Mouse (Mus musculus) duodenum, adult 2 months (tissue): ENCODE data around the gene Tcaf1. TPM values are rescaled to one million over a fixed set of nuclear protein-coding genes. Genes with fewer than 3 reads are reported as not detected.

Experiments used
- polyA plus RNA-seq: library from polyadenylated mRNA; depleted of rRNA; stranded (reverse); fragments of >200 nt; gene quantifications from 2 replicates; pipeline ENCODE4 v1.2.3, GENCODE M21; 2012; ENCODE audit warnings: low replicate concordance; rRNA removed

Tcaf1 gene
- 1.9 and 3.2 TPM in 2 replicates for polyA plus RNA-seq

DNA sequence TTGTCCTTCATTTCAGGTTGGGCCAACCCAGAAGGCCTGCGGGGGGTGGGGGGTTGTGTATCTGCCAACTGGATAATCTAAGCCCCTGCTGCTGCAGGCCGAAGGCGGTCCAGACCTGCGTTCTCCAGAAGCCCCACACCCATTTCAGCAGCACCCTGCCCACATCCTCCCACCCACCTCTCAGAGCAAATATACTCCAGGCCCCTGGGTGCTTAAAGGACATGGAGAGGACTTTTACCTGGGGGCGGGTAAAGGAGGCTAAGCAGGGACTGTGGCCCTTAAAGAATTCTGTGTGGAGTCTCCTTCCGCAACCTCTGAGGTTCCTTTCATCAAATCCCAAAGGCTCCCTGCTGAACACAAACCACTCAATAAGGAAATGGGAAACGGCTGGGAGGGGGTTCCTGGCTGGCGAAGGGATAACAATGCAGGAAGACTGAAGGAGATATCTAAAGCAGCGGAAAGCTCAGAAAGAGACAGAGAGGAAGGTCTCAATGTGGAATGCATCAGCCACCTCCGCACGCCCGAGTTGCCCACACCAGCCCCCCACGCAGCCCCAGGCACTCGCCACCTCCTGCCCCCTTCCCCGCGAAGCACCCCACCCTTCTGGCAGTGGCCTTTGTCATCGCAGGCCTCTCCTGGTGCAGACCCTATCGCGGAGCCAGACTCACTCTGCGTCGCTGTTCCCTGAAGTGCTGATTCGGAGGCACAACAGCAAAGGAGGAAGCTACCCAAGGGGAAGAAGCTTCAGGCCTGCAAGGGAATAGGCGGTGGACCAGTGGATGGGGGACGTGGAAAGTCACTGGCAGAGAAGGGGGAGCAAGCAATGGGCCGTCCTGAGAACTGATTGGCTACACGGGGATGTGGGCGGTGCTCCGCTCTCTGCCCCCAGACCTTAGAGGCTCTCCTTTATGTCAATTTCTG, at the start of gene Tcaf1:
Gene Tcaf1 (minus strand): TSS at position 798 of the 921 bp plus-strand sequence.

DNA sequence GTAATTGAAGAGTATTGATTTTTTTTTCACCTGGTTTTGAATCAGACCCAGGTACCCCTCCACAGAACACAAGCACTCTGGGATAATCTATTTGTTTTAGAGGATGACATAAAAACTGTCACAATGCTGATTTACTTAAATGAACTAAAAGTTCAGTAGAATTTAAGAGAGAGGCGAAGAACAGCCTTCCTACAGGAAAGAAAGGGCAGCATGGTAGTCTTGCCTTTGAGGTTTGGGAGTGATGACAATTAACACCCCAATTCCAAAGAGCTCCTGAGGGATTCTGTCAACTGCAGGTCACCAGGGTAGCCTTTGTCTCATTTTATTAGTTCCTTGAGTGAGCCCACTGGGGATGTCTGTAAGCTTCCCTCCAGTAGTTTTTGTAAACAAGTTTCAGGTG, 46.2 kb upstream of the Tcaf1 start, which contains the start of gene Olfr38:
Gene Olfr38 (plus strand): TSS at position 301 of the 400 bp plus-strand sequence.

DNA sequence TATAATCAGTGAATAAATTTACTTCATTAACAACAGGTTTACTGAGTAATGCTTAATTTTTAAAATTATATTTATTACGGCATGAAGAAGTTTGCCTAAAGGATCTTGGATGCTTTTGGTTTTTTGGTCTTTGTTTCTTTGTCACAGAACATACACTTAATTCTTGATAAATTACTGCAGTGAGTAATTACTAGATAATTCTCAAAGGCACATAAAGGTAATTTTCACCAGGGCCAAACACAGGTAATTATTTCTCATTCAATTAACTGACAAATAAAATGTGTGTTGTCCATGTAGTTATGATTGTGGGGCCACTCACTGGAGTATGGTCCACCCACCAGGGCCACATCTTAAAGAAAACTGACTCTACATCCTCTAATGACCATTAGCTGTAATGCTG, 29.2 kb upstream of the Tcaf1 start, which contains the start of gene Olfr453:
Gene Olfr453 (plus strand): TSS at position 301 of the 400 bp plus-strand sequence.

DNA sequence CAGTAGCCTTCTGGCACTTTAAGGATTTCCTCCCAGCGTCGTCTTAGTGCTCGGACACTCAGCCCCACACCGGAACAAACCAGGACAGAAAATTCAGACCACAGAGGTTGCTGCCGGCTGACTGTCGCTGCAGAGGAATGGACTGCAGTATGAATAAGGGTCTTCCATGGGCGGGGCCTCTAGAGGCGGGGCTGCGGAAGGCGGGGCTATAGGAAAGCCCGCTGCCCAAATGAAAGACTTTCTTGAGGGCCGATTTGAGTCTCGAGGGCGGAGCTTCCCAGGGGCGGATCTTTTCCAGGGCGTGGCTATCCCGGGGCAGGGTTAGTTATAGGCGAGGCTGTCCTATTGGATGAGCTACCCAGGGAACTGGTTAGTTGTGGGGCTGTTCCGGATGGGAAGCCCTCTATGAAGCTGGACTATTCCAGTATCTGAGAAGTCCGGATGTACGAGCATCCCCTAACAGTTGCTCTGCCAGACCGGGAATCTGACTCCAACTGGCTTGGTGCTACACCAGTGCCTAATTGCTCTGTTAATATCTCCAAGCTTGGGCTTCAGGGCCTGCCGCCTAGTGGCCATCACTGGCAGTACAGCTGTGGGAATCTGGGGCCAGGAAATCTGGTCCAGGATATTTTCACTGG, 64.9 kb downstream of the Tcaf1 start, which contains the start of gene Tcaf2:
Gene Tcaf2 (minus strand): TSS at position 343 of the 638 bp plus-strand sequence.

Other genes starting within 250 kb of the Tcaf1 start
- not detected in 2 replicates for gene Olfr458, start 244.9 kb downstream of the Tcaf1 start, polyA plus RNA-seq
- not detected in 2 replicates for gene Olfr457, start 233.8 kb downstream of the Tcaf1 start, polyA plus RNA-seq
- not detected in 2 replicates for gene Olfr456, start 222.9 kb downstream of the Tcaf1 start, polyA plus RNA-seq
- not detected in 2 replicates for gene Olfr455, start 162.5 kb downstream of the Tcaf1 start, polyA plus RNA-seq
- not detected in 2 replicates for gene Tcaf3, start 112.4 kb downstream of the Tcaf1 start, polyA plus RNA-seq
- 2.0 and 3.3 TPM in 2 replicates for gene Tcaf2, start 64.8 kb downstream of the Tcaf1 start, polyA plus RNA-seq
- not detected in 2 replicates for gene Olfr453, start 29.3 kb upstream of the Tcaf1 start, polyA plus RNA-seq
- gene Olfr38, start 46.3 kb upstream of the Tcaf1 start, polyA plus RNA-seq, result not detected in 2 replicates
- gene Olfr452, start 75.0 kb upstream of the Tcaf1 start, polyA plus RNA-seq, result not detected in 2 replicates
- gene Olfr450, start 101.9 kb upstream of the Tcaf1 start, polyA plus RNA-seq, result not detected in 2 replicates
- gene Olfr449, start 124.3 kb upstream of the Tcaf1 start, polyA plus RNA-seq, result not detected in 2 replicates
- not detected in 2 replicates for gene Olfr448, start 180.4 kb upstream of the Tcaf1 start, polyA plus RNA-seq
- not detected in 2 replicates for gene Olfr447, start 198.8 kb upstream of the Tcaf1 start, polyA plus RNA-seq
- gene Olfr446, start 211.3 kb upstream of the Tcaf1 start, polyA plus RNA-seq, result not detected in 2 replicates
- gene Olfr444, start 239.0 kb upstream of the Tcaf1 start, polyA plus RNA-seq, result not detected in 2 replicates